Mouse (Mus musculus): ENCODE data around the gene Dnm3. TPM values are rescaled to one million over a fixed set of nuclear protein-coding genes. Genes with fewer than 3 reads are reported as not detected.

Gene Dnm3
- polyA plus RNA-seq, 1 experiment, result 3.0 TPM

DNA sequence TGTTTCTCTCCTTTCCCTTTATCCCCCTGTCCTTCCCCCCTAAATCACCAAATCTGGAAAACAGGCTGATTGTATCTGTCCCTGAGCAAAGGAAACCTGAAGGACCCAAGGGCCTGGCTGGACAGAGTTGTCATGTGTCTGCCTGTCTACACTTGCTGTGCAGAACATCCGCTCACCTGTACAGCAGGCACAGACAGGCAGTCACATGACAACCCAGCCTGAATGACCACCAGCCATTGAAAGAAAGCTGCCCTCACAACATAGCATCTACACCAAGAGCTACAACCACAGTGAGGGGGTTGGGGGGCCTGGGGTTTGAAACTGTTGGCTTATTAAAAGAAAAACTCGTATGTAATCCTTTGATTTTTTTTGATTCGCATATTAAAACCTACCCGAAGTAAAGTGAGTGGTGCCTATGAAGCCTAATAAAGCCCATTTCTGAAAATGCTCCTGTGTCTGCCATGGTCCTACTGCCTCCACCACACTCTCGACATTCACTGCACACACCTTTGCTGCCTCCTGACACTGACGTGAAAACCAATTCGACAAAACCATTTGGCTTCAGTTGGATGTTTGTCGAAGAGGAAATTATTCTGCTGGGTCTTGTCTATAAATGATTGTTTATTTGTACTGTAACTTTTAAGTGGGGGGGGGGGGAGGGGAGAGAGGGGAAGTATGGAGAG, 254.4 kb downstream of the Dnm3 start:
- no peak overlapping the region for H3K4me3 ChIP-seq
- peaks cover 52% of the 10 kb centered on the region for H3K79me2 ChIP-seq (ENCODE audit: control insufficient read depth, insufficient read depth)
- H3K27me3 ChIP-seq (ENCODE audit: control insufficient read depth, insufficient read depth, insufficient read length), result no peaks in the 10 kb centered on the region
- peaks cover 15% of the 10 kb centered on the region for H3K36me3 ChIP-seq (ENCODE audit: control insufficient read depth, insufficient read depth)
- peak overlapping the region; percentile 91 for H3K4me2 ChIP-seq (ENCODE audit: low read depth)
- no peak overlapping the region for H3ac ChIP-seq (ENCODE audit: control insufficient read depth, insufficient read length)
- TF ChIP-seq POLR2A (IDR thresholded peaks at IDR 0.05; ENCODE audit: insufficient read length, low read depth), result peak; percentile 19
- TF ChIP-seq CEBPB (IDR thresholded peaks at IDR 0.05; ENCODE audit: insufficient read depth, poor library complexity, severe bottlenecking), result no peak
- no peak for TF ChIP-seq TCF12 (IDR thresholded peaks at IDR 0.05; ENCODE audit: insufficient read depth, poor library complexity, severe bottlenecking)
- no peak for TF ChIP-seq REST (IDR thresholded peaks at IDR 0.05; ENCODE audit: insufficient read depth, insufficient read length)
- no peak for TF ChIP-seq TCF3 (IDR thresholded peaks at IDR 0.05; ENCODE audit: insufficient read length, low read depth)
- peak; percentile 67 for TF ChIP-seq POLR2AphosphoS2 (IDR thresholded peaks at IDR 0.05; ENCODE audit: insufficient read length, low read depth)
- no peak for TF ChIP-seq MAX (IDR thresholded peaks at IDR 0.05; ENCODE audit: low read depth)
- no peak for TF ChIP-seq MYOG (IDR thresholded peaks at IDR 0.05; ENCODE audit: control insufficient read depth in 1 of 3, insufficient read depth in 1 of 3, insufficient read length in 2 of 3, low read depth in 2 of 3)
- TF ChIP-seq MYOD1 (IDR thresholded peaks at IDR 0.05; ENCODE audit: control insufficient read depth in 1 of 3, insufficient read length in 2 of 3, low read depth in 2 of 3), result no peak
- no peak for TF ChIP-seq SRF (IDR thresholded peaks at IDR 0.05; ENCODE audit: control insufficient read depth, insufficient read length, low read depth)
- TF ChIP-seq E2F4 (IDR thresholded peaks at IDR 0.05; ENCODE audit: insufficient read depth), result no peak
- TF ChIP-seq USF1 (IDR thresholded peaks at IDR 0.05; ENCODE audit: low read depth), result no peak

DNA sequence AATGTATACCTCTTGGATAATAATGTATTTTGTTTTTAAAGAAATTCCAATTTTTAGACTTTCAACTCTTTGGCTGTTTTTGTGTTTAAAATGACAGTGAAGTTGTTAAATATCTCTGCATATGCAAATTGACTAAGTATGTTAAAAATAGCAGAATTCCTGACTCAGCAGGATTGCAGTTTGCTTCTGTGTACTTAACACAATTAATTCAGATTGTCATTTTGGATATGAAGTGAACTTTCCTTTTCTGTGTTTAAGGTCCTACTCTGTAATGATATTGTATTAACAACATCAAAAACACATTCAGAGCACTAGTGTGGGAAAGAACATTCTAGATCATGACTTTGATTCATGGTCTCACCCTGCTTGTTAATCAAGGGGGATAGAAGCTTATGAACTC, 255.5 kb downstream of the Dnm3 start:
- TF ChIP-seq MAX (IDR thresholded peaks at IDR 0.05; ENCODE audit: low read depth), result no peak
- no peak for TF ChIP-seq E2F4 (IDR thresholded peaks at IDR 0.05; ENCODE audit: insufficient read depth)
- no peak for TF ChIP-seq TCF12 (IDR thresholded peaks at IDR 0.05; ENCODE audit: insufficient read depth, poor library complexity, severe bottlenecking)
- TF ChIP-seq POLR2A (IDR thresholded peaks at IDR 0.05; ENCODE audit: insufficient read length, low read depth), result no peak
- no peak for TF ChIP-seq MYOG (IDR thresholded peaks at IDR 0.05; ENCODE audit: control insufficient read depth in 1 of 3, insufficient read depth in 1 of 3, insufficient read length in 2 of 3, low read depth in 2 of 3)
- no peak for TF ChIP-seq SRF (IDR thresholded peaks at IDR 0.05; ENCODE audit: control insufficient read depth, insufficient read length, low read depth)
- no peak for TF ChIP-seq POLR2AphosphoS2 (IDR thresholded peaks at IDR 0.05; ENCODE audit: insufficient read length, low read depth)
- TF ChIP-seq CEBPB (IDR thresholded peaks at IDR 0.05; ENCODE audit: insufficient read depth, poor library complexity, severe bottlenecking), result no peak
- no peak for TF ChIP-seq MYOD1 (IDR thresholded peaks at IDR 0.05; ENCODE audit: control insufficient read depth in 1 of 3, insufficient read length in 2 of 3, low read depth in 2 of 3)
- TF ChIP-seq REST (IDR thresholded peaks at IDR 0.05; ENCODE audit: insufficient read depth, insufficient read length), result no peak
- Histone ChIP-seq H3ac (ENCODE audit: control insufficient read depth, insufficient read length) (no peak overlapping the region), H3K4me3 (peak overlapping the region; percentile 75), H3K36me3 (ENCODE audit: control insufficient read depth, insufficient read depth) (peaks cover 15% of the 10 kb centered on the region), H3K79me2 (ENCODE audit: control insufficient read depth, insufficient read depth) (peaks cover 59% of the 10 kb centered on the region), H3K27me3 (ENCODE audit: control insufficient read depth, insufficient read depth, insufficient read length) (no peaks in the 10 kb centered on the region), H3K4me2 (ENCODE audit: low read depth) (peak overlapping the region; percentile 91)

DNA sequence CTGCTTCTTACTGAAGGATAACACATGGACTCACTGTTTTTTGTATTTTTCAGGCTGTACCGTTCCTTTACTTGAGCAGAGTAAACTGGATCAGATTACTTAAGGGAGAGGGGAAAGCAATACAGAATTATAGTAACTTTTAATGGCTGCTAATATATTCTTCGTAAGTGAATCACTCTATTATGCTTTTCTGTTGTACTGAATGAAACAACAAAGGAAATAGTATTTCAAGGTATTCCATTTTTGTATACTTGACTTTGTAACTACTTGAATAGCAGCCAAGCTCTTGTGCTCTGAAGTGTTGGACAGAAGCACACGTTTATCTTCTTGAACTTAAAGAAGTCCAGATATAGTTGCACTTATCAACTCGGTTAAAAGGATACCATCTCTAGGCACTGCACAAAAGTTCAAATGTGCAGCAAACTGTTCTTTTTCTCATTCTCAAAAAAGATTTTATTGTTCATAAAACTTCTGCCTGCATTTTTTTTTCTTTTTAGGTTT, 256.0 kb downstream of the Dnm3 start:
- no peak for TF ChIP-seq E2F4 (IDR thresholded peaks at IDR 0.05; ENCODE audit: insufficient read depth)
- no peak for TF ChIP-seq CEBPB (IDR thresholded peaks at IDR 0.05; ENCODE audit: insufficient read depth, poor library complexity, severe bottlenecking)
- no peak for TF ChIP-seq POLR2A (IDR thresholded peaks at IDR 0.05; ENCODE audit: insufficient read length, low read depth)
- no peak for TF ChIP-seq REST (IDR thresholded peaks at IDR 0.05; ENCODE audit: insufficient read depth, insufficient read length)
- TF ChIP-seq MYOG (IDR thresholded peaks at IDR 0.05; ENCODE audit: control insufficient read depth in 1 of 3, insufficient read depth in 1 of 3, insufficient read length in 2 of 3, low read depth in 2 of 3), result no peak
- no peak for TF ChIP-seq TCF3 (IDR thresholded peaks at IDR 0.05; ENCODE audit: insufficient read length, low read depth)
- no peak for TF ChIP-seq POLR2AphosphoS2 (IDR thresholded peaks at IDR 0.05; ENCODE audit: insufficient read length, low read depth)
- TF ChIP-seq MAX (IDR thresholded peaks at IDR 0.05; ENCODE audit: low read depth), result no peak
- TF ChIP-seq MYOD1 (IDR thresholded peaks at IDR 0.05; ENCODE audit: control insufficient read depth in 1 of 3, insufficient read length in 2 of 3, low read depth in 2 of 3), result no peak
- TF ChIP-seq SRF (IDR thresholded peaks at IDR 0.05; ENCODE audit: control insufficient read depth, insufficient read length, low read depth), result no peak
- no peak for TF ChIP-seq TCF12 (IDR thresholded peaks at IDR 0.05; ENCODE audit: insufficient read depth, poor library complexity, severe bottlenecking)
- no peak for TF ChIP-seq USF1 (IDR thresholded peaks at IDR 0.05; ENCODE audit: low read depth)
- H3K79me2 ChIP-seq (ENCODE audit: control insufficient read depth, insufficient read depth), result peaks cover 59% of the 10 kb centered on the region
- H3K4me3 ChIP-seq, result peak overlapping the region; percentile 75
- no peak overlapping the region for H3ac ChIP-seq (ENCODE audit: control insufficient read depth, insufficient read length)
- peaks cover 15% of the 10 kb centered on the region for H3K36me3 ChIP-seq (ENCODE audit: control insufficient read depth, insufficient read depth)
- no peaks in the 10 kb centered on the region for H3K27me3 ChIP-seq (ENCODE audit: control insufficient read depth, insufficient read depth, insufficient read length)
- H3K4me2 ChIP-seq (ENCODE audit: low read depth), result peak overlapping the region; percentile 91

DNA sequence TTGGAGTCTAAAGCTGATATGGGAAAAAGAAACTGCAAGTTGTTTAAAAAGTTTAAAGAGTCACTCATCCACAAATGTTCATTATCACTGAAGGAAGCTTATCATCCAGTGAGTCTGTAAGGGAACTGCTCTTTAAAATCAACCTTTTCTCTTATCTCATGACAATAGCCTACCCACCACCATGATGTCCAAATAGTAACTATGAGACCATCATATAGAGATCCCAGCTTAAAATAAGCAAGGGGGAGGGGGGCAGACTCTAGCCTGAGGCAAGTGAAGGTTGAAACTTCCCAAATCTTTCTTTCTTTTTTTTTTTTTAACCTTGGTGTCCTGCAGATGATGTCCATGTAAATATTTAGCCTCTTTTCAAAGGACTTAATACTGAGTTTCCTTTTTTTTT, 256.9 kb downstream of the Dnm3 start:
- peaks cover 15% of the 10 kb centered on the region for H3K36me3 ChIP-seq (ENCODE audit: control insufficient read depth, insufficient read depth)

More for the DNA sequence above, 256.9 kb downstream of the Dnm3 start:
- no peak for TF ChIP-seq REST (IDR thresholded peaks at IDR 0.05; ENCODE audit: insufficient read depth, insufficient read length)
- no peak for TF ChIP-seq MAX (IDR thresholded peaks at IDR 0.05; ENCODE audit: low read depth)
- TF ChIP-seq E2F4 (IDR thresholded peaks at IDR 0.05; ENCODE audit: insufficient read depth), result no peak
- no peak for TF ChIP-seq SRF (IDR thresholded peaks at IDR 0.05; ENCODE audit: control insufficient read depth, insufficient read length, low read depth)
- no peak for TF ChIP-seq MYOD1 (IDR thresholded peaks at IDR 0.05; ENCODE audit: control insufficient read depth in 1 of 3, insufficient read length in 2 of 3, low read depth in 2 of 3)
- no peak for TF ChIP-seq POLR2A (IDR thresholded peaks at IDR 0.05; ENCODE audit: insufficient read length, low read depth)
- H3ac ChIP-seq (ENCODE audit: control insufficient read depth, insufficient read length), result no peak overlapping the region
- peak overlapping the region; percentile 94 for H3K4me2 ChIP-seq (ENCODE audit: low read depth)
- H3K4me3 ChIP-seq, result peak overlapping the region; percentile 75
- H3K79me2 ChIP-seq (ENCODE audit: control insufficient read depth, insufficient read depth), result peaks cover 59% of the 10 kb centered on the region
- H3K27me3 ChIP-seq (ENCODE audit: control insufficient read depth, insufficient read depth, insufficient read length), result no peaks in the 10 kb centered on the region
